Mouse (Mus musculus) embryonic fibroblast, embryonic 13.5 days (primary cell): Measurements from ENCODE around the gene Dchs2.

Experiments used
- CTCF ChIP-seq: IDR thresholded peaks from 2 replicates; pipeline ENCODE4 v1.5.1; 2011; ENCODE audit warnings: mild to moderate bottlenecking, control low read depth, low read length, moderate library complexity, borderline replicate concordance; ENCODE audit not compliant: insufficient read depth
- POLR2A ChIP-seq: IDR thresholded peaks from 2 replicates; pipeline ENCODE4 v1.6.1; 2011; ENCODE audit warnings: low read depth, mild to moderate bottlenecking, control low read depth, low read length, moderate library complexity

GRCm38 (mm10) chr3:83192401-83192800 is 64.7 kb downstream of the Dchs2 start:
- TF ChIP-seq POLR2A, result no peak
- no peak for TF ChIP-seq CTCF
